Mouse (Mus musculus): ENCODE measurements at regions not wholly inside any gene's neighbourhood (a gene's known extent, or its start where the extent isn't known, plus 50 kb on each side); places are given as distances from the start of the nearest gene placed in this dataset.
A peak's percentile ranks its signal among the peaks of the same experiment; 100 is the strongest.
"Not testable (repeated sequence)": the region's sequence is repeated elsewhere in the genome, so short reads cannot be mapped to it uniquely, and the experiment has no call there.

- no peak for ATAC-seq (ENCODE audit: insufficient read depth, low FRiP score, low TSS enrichment)
- 85% methylated on average over 4 of the region's 4 CpGs for WGBS
Measured at GRCm38 (mm10) chrX:93059533-93059932, 226.7 kb upstream of the Arx start.

DNA sequence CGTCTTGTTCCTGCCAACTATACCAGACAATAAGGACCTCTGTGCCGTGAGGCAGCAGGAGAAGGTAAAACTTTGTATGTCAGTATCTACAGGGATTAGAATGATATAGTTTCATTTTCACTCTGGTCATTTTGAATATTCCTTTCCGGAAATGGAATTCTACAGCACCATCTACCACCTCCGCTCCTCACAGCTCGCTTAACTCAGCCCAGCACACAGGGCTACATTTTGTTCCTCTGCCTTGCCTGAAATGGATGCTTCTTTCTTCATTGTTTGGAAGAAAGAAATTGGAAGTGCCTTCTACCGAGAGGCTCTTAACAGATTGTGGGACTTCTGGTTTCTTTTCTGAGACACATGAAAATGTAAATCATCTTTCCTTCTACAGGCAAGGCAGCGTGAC lies 217.4 kb upstream of the Arx start:
- no peak overlapping the region for H3K4me2 ChIP-seq (ENCODE audit: low read depth)
- no peaks in the 10 kb centered on the region for H3K36me3 ChIP-seq (ENCODE audit: control insufficient read depth, insufficient read depth, low read length)
- H3K9ac ChIP-seq (ENCODE audit: low read length) = no peak overlapping the region
- no peak overlapping the region for H3K27ac ChIP-seq (ENCODE audit: low read depth, low read length)
- DNase-seq (ENCODE audit: low spot score) = no peak
- H3K27me3 ChIP-seq (ENCODE audit: control insufficient read depth, insufficient read depth, low read length) = no peaks in the 10 kb centered on the region
- no peaks in the 10 kb centered on the region for H3K4me1 ChIP-seq (ENCODE audit: control insufficient read depth, insufficient read depth, low read length)
- no peaks in the 10 kb centered on the region for H3K9me3 ChIP-seq (ENCODE audit: control insufficient read depth, low read length)
- WGBS = 68% methylated on average over 7 of the region's 7 CpGs
- no peak for ATAC-seq (ENCODE audit: insufficient read depth, low FRiP score, low TSS enrichment)
- H3K4me3 ChIP-seq (ENCODE audit: low read depth, low read length) = no peak overlapping the region

More at GRCm38 (mm10) chrX:93059533-93059932, 226.7 kb upstream of the Arx start:
- DNase-seq (ENCODE audit: low spot score) = no peak
- H3K27me3 ChIP-seq (ENCODE audit: control insufficient read depth, insufficient read depth, low read length) = no peaks in the 10 kb centered on the region
- H3K36me3 ChIP-seq (ENCODE audit: control insufficient read depth, insufficient read depth, low read length) = no peaks in the 10 kb centered on the region
- H3K4me2 ChIP-seq (ENCODE audit: low read depth) = no peak overlapping the region
- H3K4me3 ChIP-seq (ENCODE audit: low read depth, low read length) = no peak overlapping the region
- H3K9me3 ChIP-seq (ENCODE audit: control insufficient read depth, low read length) = no peaks in the 10 kb centered on the region
- H3K27ac ChIP-seq (ENCODE audit: low read depth, low read length) = no peak overlapping the region
- no peak overlapping the region for H3K9ac ChIP-seq (ENCODE audit: low read length)
- no peaks in the 10 kb centered on the region for H3K4me1 ChIP-seq (ENCODE audit: control insufficient read depth, insufficient read depth, low read length)

- Histone ChIP-seq H3K36me3 (ENCODE audit: control insufficient read depth, insufficient read depth, low read length) (no peaks in the 10 kb centered on the region), H3K4me2 (ENCODE audit: low read depth) (0 out of 2 replicates have a peak overlapping the region, but pooled peaks have one; percentile 20), H3K27ac (ENCODE audit: low read depth, low read length) (no peak overlapping the region), H3K4me3 (ENCODE audit: low read depth, low read length) (no peak overlapping the region), H3K4me1 (ENCODE audit: control insufficient read depth, insufficient read depth, low read length) (no peaks in the 10 kb centered on the region), H3K27me3 (ENCODE audit: control insufficient read depth, insufficient read depth, low read length) (no peaks in the 10 kb centered on the region), H3K9ac (ENCODE audit: low read length) (no peak overlapping the region), H3K9me3 (ENCODE audit: control insufficient read depth, low read length) (no peaks in the 10 kb centered on the region)
- no peak for ATAC-seq (ENCODE audit: insufficient read depth, low FRiP score, low TSS enrichment)
- DNase-seq (ENCODE audit: low spot score) = peak; percentile 38
- 19% methylated on average over 13 of the region's 13 CpGs for WGBS
Measured at GRCm38 (mm10) chrX:93069569-93070289, 216.5 kb upstream of the Arx start.

DNA sequence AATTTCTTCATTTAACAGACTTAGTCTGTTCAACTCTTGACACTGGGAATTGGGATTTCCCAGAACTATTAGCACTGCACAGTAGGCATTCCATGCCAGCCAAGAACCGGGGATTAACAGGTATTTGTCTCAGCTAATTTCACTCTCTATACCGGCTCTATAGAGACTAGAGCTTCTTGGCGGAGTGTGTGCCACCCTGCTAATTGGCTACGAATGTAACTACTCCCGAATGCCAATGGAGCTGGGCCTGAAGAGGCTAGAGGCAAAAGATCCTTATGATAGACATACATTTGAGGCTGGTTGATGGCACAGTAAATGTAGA lies 216.0 kb upstream of the Arx start:
- H3K9me3 ChIP-seq (ENCODE audit: control insufficient read depth, low read length) = no peaks in the 10 kb centered on the region
- DNase-seq (ENCODE audit: low spot score) (no peak), ATAC-seq (ENCODE audit: insufficient read depth, low FRiP score, low TSS enrichment) (no peak)
- no peak overlapping the region for H3K4me3 ChIP-seq (ENCODE audit: low read depth, low read length)
- no peaks in the 10 kb centered on the region for H3K27me3 ChIP-seq (ENCODE audit: control insufficient read depth, insufficient read depth, low read length)
- H3K4me1 ChIP-seq (ENCODE audit: control insufficient read depth, insufficient read depth, low read length) = no peaks in the 10 kb centered on the region
- no peak overlapping the region for H3K27ac ChIP-seq (ENCODE audit: low read depth, low read length)
- no peak overlapping the region for H3K4me2 ChIP-seq (ENCODE audit: low read depth)
- WGBS = 58% methylated on average over 5 of the region's 5 CpGs
- H3K36me3 ChIP-seq (ENCODE audit: control insufficient read depth, insufficient read depth, low read length) = no peaks in the 10 kb centered on the region
- no peak overlapping the region for H3K9ac ChIP-seq (ENCODE audit: low read length)

- no peak overlapping the region for H3K4me2 ChIP-seq (ENCODE audit: low read depth)
- H3K9me3 ChIP-seq (ENCODE audit: control insufficient read depth, low read length) = no peaks in the 10 kb centered on the region
- no peaks in the 10 kb centered on the region for H3K27me3 ChIP-seq (ENCODE audit: control insufficient read depth, insufficient read depth, low read length)
- no peak overlapping the region for H3K9ac ChIP-seq (ENCODE audit: low read length)
- no peaks in the 10 kb centered on the region for H3K36me3 ChIP-seq (ENCODE audit: control insufficient read depth, insufficient read depth, low read length)
- DNase-seq (ENCODE audit: low spot score) = no peak
- no peaks in the 10 kb centered on the region for H3K4me1 ChIP-seq (ENCODE audit: control insufficient read depth, insufficient read depth, low read length)
- no peak for ATAC-seq (ENCODE audit: insufficient read depth, low FRiP score, low TSS enrichment)
- no peak overlapping the region for H3K27ac ChIP-seq (ENCODE audit: low read depth, low read length)
- 35% methylated on average over 3 of the region's 3 CpGs for WGBS
- H3K4me3 ChIP-seq (ENCODE audit: low read depth, low read length) = no peak overlapping the region
Measured at GRCm38 (mm10) chrX:93088976-93089375, 197.3 kb upstream of the Arx start.

- no peak for DNase-seq (ENCODE audit: low spot score)
- Histone ChIP-seq H3K9me3 (ENCODE audit: control insufficient read depth, low read length) (no peaks in the 10 kb centered on the region), H3K4me1 (ENCODE audit: control insufficient read depth, insufficient read depth, low read length) (no peaks in the 10 kb centered on the region), H3K4me2 (ENCODE audit: low read depth) (no peak overlapping the region), H3K27me3 (ENCODE audit: control insufficient read depth, insufficient read depth, low read length) (no peaks in the 10 kb centered on the region), H3K9ac (ENCODE audit: low read length) (no peak overlapping the region), H3K36me3 (ENCODE audit: control insufficient read depth, insufficient read depth, low read length) (no peaks in the 10 kb centered on the region), H3K4me3 (ENCODE audit: low read depth, low read length) (no peak overlapping the region), H3K27ac (ENCODE audit: low read depth, low read length) (no peak overlapping the region)
- 46% methylated on average over 2 of the region's 2 CpGs for WGBS
- no peak for ATAC-seq (ENCODE audit: insufficient read depth, low FRiP score, low TSS enrichment)
Measured at GRCm38 (mm10) chrX:93097551-93097950, 188.7 kb upstream of the Arx start.

GRCm38 (mm10) chrX:93107930-93108567 lies 178.2 kb upstream of the Arx start:
- Histone ChIP-seq H3K4me1 (ENCODE audit: control insufficient read depth, insufficient read depth, low read length) (no peaks in the 10 kb centered on the region), H3K27me3 (ENCODE audit: control insufficient read depth, insufficient read depth, low read length) (no peaks in the 10 kb centered on the region), H3K9me3 (ENCODE audit: control insufficient read depth, low read length) (no peaks in the 10 kb centered on the region), H3K27ac (ENCODE audit: low read depth, low read length) (no peak overlapping the region), H3K36me3 (ENCODE audit: control insufficient read depth, insufficient read depth, low read length) (no peaks in the 10 kb centered on the region), H3K9ac (ENCODE audit: low read length) (no peak overlapping the region), H3K4me3 (ENCODE audit: low read depth, low read length) (no peak overlapping the region), H3K4me2 (ENCODE audit: low read depth) (no peak overlapping the region)
- 79% methylated on average over 4 of the region's 4 CpGs for WGBS
- DNase-seq (ENCODE audit: low spot score) (no peak), ATAC-seq (ENCODE audit: insufficient read depth, low FRiP score, low TSS enrichment) (no peak)

DNA sequence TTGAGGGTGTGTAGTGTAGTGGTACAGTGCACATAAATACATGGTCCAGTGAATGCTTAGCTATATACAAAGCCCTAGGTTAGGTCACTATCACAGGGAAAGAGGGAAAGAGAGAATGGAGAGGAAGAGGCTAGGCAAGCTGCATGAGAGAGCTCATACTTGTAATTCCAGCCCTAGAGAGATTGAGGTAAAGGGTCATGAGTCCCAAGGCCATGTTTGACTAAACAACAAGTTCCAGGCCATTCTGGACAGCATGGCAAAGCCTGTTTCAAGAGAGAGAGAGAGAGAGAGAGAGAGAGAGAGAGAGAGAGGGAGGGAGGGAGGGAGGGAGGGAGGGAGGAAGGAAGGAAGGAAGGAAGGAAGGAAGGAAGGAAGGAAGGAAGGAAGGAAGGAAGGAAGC lies 131.9 kb upstream of the Arx start:
- not testable (repeated sequence) for H3K27me3 ChIP-seq (ENCODE audit: control insufficient read depth, insufficient read depth, low read length); ATAC-seq (ENCODE audit: insufficient read depth, low FRiP score, low TSS enrichment); H3K27ac ChIP-seq (ENCODE audit: low read depth, low read length); H3K36me3 ChIP-seq (ENCODE audit: control insufficient read depth, insufficient read depth, low read length); H3K4me3 ChIP-seq (ENCODE audit: low read depth, low read length); H3K4me2 ChIP-seq (ENCODE audit: low read depth); H3K4me1 ChIP-seq (ENCODE audit: control insufficient read depth, insufficient read depth, low read length); H3K9me3 ChIP-seq (ENCODE audit: control insufficient read depth, low read length); DNase-seq (ENCODE audit: low spot score); H3K9ac ChIP-seq (ENCODE audit: low read length)

GRCm38 (mm10) chrX:93159105-93159504 lies 127.1 kb upstream of the Arx start:
- H3K9me3 ChIP-seq (ENCODE audit: control insufficient read depth, low read length) = no peaks in the 10 kb centered on the region
- no peaks in the 10 kb centered on the region for H3K36me3 ChIP-seq (ENCODE audit: control insufficient read depth, insufficient read depth, low read length)
- ATAC-seq (ENCODE audit: insufficient read depth, low FRiP score, low TSS enrichment) (no peak), DNase-seq (ENCODE audit: low spot score) (no peak)
- no peak overlapping the region for H3K9ac ChIP-seq (ENCODE audit: low read length)
- H3K4me1 ChIP-seq (ENCODE audit: control insufficient read depth, insufficient read depth, low read length) = no peaks in the 10 kb centered on the region
- no peak overlapping the region for H3K4me3 ChIP-seq (ENCODE audit: low read depth, low read length)
- H3K4me2 ChIP-seq (ENCODE audit: low read depth) = no peak overlapping the region
- no peak overlapping the region for H3K27ac ChIP-seq (ENCODE audit: low read depth, low read length)
- H3K27me3 ChIP-seq (ENCODE audit: control insufficient read depth, insufficient read depth, low read length) = no peaks in the 10 kb centered on the region
